Mouse (Mus musculus) layer of hippocampus, postnatal 14 days (tissue): ENCODE data around the gene Prpf40a. TPM values are rescaled to one million over a fixed set of nuclear protein-coding genes. Genes with fewer than 3 reads are reported as not detected.

Experiments used
- DNase-seq, 2 experiments: peaks; one replicate each; pipeline ENCODE4 v3.0.0; 2021 to 2022; ENCODE audit warnings: low spot score in 2 of 2, mixed read lengths in 1 of 2
- long read RNA-seq, 2 experiments: library from polyadenylated mRNA; stranded (forward); transcript quantifications; one replicate each; pipeline ENCODE4 v2.0.0; 2021
- total RNA-seq, 2 experiments: library from RNA; stranded (reverse); gene quantifications; 2 replicates each; pipeline ENCODE4 v1.2.3; 2021

Prpf40a gene
- total RNA-seq, result 10 to 100 TPM; 48.5 to 49.4 TPM
- long read RNA-seq, experiment 1, partial matches to known transcripts, result 3 of 4 reads
- long read RNA-seq, experiment 1, other reads (novel, unspliced or antisense), result 1 of 4 reads
- long read RNA-seq, experiment 2, partial matches to known transcripts, result 1 of 4 reads
- long read RNA-seq, experiment 2, other reads (novel, unspliced or antisense), result 3 of 4 reads

DNA sequence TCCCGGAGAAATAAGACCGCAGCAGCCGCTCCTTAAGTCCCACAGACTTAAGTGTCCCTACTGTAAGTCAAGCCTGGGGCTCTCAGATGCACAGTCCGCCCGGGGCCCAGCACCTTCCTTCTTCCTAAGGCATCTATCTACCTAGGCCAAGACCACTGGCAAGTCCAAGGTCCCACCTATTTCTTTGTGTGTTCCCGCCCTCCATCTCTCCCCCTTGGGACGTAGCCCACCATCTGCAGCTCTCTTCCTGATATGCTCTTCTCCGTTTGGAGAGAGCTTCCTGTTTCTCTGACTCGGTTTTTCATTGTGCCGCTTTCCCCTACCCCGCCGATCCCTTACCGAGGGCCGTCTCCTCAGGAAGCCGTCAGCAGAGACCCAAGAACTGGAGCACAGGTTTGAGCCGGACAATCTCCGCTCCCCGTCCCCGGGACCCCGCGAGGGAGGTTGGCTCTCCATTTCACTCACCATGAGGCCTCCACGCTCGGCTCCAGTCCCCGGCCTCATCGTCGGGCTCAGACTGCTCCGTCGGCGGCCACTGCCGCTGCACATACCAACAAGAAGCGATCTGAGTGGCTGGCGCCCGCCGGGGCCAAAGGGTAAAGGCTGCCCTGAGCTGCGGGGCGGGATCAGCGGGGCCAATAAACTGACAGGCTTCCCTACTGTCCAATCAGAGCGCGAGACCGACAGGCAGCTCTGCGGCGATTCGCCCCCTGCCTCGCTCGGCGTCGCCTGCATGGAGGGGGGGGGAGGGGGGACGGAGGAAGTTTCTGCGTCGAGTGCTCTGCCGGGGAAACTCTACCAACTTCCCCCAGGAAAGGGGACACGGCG is at the start of gene Prpf40a:
Prpf40a (minus strand) TSS at position 601 of the 828 bp plus-strand sequence.
- peak; percentile 99 for DNase-seq

DNA sequence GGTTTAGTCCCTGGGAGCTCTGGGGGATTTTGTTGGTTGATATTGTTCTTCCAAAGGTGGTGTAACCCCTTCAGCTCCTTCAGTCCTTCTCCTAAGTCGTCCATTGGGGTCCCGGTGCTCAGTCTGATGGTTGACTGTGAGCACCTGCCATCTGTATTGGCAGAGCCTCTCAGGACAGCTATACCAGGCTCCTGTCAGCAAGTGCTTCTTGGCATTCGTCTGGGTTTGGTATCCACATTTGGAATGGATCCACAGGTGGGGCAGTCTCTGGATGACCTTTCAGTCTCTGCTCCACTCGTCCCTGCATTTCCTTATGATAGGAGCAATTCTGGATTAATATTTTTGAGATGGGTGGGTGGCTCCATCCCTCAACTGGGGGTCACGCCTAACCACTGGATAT is 31.2 kb upstream of the Prpf40a start:
- DNase-seq, result no peak

DNA sequence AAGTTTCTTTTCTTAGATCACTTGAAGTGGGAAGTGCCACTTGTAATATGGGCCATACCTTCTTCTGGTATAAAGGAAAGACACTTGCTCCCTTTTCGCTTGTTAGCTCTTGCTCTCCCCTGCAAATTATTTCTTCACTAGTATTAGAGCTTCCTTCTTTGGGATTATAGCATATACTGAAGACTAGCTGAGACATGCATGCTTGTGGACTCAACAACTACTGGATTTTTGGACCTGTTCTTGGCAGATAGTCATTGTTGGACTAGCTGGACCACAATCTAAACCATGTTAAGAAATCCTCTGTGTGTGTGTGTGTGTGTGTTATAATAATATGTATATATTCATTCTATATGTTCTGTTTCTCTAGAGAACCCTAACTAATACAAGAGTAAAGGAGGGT is 22.4 kb upstream of the Prpf40a start:
- DNase-seq, result no peak

DNA sequence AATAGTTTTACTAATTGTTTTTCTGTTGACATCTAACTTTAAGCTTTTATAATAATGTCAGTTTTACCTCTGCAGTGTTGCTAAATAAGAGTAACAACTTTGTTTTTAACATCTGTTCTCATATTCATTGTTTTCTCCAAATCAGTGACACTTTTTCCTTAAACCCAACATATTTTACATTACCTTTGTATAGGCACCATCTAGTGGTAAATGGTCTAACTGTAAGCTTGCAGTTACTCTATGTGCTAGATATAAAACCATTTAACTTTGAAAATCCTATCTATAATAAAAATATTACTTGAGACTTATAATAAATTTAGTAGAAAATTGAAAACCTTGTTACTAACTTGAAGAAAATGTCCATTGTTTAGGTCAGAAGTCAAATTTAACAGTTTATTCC is 15.7 kb upstream of the Prpf40a start:
- DNase-seq, result no peak

DNA sequence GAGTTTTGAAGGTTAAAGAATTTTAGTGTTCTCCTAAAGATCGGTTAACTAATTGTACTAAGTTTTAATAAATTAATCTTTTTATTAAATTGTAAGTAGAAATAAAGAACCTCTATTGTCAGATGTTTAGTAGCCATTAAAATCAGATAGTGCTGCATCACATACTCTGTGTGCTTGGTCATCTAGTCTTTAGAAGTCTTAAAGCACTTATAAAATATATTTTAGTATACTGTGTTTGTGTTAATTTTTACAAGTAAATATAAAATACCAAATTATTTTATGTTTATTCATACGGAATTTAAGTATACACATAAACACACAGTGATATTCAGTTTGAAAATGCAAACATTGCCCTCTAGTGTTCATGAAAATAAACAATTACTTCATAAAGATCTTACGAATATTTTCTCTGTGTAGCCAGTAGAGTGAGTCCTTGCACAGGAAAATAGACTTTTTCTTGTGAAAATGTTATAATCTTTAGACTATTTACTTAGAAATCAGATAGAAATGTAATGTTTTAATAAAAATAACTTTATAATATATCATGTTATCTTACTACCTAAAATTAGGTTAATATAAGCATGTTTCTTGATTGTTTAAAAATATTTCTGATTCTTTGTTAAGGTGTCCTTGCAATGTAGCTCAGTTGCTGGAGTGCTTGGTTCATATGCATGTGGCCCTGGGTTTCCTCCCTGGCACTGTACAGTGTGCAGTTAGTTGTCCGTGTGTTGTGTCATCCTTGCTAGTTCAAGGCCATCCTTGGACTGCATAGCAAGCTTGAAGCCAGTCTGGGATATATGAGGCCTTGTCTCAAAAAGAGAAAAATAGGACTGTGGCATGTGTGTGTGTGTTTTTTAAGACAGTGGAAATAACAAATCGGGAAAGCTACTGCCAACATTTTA is 13.5 kb upstream of the Prpf40a start:
- DNase-seq, result peak in 1 of 2 experiments; percentile 36

DNA sequence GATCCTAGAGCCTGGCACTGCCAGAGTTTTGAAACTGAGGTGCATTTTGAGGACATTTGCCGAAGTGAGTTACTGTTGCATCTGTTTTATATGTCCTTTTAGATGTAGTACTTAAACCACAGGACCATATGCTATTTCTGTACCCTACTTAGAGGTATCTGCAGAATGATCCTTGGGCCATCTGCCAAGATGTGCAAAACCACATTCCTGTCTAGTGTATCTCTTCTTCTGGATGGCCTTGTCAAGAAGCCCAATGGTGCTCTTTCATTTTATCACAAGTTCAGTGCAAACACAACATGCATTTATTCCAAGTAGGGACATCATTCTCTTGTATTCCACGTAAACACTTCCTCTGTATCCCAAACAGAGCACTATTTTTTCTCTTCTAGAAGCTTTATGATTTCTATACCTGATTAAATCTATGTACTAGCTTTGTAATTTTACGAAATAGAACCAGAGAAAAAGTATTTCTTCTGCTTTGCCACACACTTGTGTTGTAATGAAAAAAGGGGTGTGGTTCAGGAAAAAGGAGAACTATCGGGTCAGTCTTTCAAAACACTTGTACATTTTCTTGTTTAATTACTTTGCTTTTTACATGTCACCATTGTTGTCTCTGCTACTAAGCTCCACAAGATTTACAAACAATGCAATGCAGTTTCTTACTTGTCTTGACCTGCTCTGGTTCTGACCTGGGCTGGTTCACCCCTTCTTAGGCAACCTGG is 9.2 kb upstream of the Prpf40a start:
- DNase-seq, result no peak

DNA sequence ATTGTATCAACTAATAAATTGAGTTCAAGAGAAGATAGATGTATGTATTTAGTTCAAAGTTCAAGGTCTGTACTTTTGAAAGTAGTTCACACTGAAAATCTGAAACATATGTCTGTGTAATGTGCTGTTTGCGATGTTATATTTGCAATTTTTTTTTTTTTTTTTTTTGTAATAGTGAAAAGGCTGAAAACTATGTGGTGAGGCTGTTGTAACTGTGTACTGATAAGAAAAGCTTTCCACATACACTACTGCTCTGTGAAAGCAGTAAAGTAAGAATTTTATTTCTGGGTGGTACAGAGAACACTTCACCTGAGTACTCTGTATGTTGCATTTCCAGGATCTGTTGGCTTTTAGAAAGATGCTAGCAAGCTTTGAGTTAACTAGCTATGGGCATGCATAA is 8.1 kb upstream of the Prpf40a start:
- DNase-seq, result no peak

DNA sequence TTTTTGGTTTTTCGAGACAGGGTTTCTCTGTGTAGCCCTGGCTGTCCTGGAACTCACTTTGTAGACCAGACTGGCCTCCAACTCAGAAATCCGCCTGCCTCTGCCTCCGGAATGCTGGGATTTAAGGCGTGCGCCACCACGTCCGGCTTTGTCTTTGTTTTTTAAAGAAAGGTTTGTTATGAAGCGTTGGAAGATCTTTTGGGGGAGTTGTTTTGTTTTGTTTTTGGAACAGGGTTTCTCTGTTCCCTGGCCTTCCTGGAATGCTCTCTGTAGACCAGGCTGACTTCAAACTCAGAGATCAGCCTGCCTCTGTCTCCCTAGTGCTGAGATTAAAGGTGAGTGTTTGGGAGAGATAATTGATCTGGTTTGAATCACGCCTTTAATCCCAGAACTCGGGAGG is 5.3 kb upstream of the Prpf40a start:
- DNase-seq, result no peak

DNA sequence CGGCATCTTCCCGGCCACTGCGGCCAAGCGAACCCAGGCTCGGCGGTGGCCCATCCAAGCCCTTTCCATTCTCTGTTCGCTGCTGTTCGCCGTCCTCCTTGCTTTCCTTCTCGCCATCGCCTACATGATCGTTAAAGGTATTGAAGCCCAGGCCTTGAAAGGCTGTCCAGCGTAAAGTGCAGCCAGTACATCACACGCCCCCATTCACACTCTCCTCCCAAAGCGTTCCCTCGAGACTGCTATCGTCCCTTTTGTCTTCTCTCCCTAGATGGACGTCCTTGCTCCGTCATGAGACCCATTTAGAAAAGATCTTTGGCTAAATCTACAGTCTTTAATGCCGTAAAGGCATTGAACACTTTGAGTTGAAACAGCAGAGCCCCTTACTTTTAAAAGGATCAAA is 1.3 kb upstream of the Prpf40a start:
- no peak for DNase-seq

DNA sequence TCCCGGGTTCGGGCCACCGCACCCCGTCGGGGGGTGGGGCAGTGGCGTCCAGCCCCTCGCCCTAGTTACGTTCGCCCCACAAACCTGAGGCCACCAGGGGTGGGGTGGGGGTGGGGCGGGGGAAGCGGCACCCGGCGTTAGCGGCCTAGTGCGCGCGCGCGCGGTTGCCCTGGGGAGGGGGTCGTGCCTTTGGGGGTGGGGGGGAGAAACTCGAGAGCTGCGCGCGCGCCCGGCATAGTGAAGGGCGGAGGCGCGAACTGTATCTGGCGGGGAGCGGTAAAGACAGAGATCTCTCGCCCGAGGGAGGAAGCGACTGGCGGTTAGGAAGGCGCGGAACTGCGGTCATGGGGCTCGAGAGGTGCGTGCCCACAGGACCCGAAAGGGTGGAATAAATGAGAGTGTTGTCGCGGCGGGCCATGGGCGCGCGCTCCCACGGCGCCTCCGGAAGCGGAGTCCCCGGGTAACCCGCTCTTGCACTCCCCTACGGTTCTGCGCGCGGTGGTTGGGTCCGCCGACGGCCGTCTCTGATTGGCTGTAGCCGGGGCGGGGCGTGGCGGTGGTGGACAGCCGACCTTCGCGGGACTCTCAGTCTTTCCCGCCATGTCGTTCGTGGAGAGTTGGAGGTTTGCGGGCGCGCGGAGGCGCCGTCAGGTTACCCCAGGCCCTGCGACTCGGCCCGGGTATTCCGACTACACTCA is 588 bp upstream of the Prpf40a start, which contains the start of gene Arl6ip6:
Arl6ip6 (plus strand) TSS at position 204 of the 698 bp plus-strand sequence.
- peak; percentile 98 to 99 for DNase-seq

DNA sequence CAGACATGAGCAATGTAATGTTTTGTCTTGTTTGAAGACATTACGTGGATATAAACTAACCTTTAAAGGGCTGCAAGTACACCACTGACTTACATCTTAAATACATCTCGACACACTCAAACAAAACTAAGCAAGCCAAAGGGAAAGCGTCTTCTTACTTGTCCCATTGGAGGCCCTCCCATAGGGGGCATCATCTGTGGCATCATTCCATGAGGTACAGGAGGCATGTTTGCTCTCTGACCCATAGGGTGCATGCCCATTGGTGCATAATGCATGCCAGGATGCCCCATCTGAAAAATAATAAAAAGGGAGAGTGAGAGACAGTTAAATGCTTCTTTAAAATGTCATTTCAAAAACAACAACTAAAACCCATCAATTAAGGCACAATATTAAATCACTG is 1.3 kb downstream of the Prpf40a start:
- peak in 1 of 2 experiments; percentile 12 for DNase-seq

DNA sequence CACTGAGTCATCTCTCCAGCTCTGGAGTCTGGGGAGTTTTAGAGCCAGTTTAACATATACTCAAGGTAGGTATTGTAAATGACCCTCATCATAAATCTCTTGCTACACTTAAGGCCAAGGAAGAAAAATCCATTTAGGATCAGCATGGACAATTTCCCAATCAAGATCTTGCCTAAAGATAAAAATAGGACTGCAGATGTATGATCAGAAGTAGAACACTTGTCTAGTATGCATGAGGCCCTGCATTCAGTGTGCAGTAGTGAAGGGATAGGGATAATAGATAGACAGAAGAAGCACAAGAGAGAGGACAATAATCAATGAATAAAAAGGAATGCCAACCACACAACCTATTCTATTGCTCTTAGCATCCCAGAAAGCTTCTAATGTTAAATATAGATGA is 11.2 kb downstream of the Prpf40a start:
- DNase-seq, result no peak

DNA sequence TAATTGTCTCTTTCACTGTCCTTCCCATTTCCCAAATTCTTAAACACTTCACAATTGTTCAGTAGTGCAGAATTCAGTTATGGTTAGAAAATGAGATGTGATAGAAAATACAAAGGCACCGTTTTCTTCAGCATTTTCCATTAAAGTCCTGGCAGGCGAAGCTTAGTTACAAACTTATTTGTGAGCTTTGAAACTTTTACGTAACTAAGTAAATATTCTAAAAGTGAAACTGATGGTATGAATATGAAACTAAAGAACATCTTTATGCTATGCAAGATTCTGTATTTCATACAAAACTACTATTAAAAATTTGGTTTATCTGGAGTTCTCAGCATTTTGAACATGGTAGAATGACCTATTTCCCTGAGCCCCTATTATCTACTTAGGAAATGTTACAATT is 12.1 kb downstream of the Prpf40a start:
- DNase-seq, result no peak

DNA sequence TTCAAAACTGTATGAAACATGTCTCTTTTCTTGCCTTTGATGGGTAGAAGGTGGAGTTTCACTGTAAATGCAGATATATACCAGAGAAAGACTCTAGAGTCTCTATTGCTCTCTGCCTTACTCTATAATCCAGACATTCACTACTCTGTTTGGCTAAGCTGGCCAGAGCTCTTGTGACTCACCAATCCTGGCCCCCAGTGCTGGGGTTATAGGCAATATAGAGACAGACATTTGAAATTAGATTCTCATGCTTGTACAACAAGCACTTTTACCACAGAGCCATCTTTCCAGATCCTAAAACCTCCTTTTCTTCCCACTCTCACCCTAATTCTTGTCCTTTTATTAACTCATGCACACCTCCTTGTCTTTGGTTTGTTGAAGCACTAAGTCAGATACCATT is 17.1 kb downstream of the Prpf40a start:
- no peak for DNase-seq

DNA sequence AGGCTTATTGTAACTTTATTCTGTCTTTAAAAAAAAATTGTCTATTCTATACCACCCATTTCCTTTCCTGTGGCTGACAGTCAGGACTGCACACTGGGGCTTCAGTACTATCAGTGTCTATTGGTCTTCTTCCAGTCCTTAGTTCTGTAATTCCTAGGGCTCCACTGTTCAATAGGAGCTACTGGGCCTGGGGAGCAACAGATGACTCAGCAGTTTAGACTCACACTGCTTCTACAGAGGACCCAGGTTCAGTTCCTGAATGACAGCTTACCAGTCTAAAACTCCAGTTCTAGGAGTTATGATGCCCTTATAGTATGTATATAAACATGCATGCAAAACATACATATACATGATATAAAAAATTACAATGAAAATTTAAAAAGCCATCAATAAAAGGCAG is 44.2 kb downstream of the Prpf40a start:
- no peak for DNase-seq

DNA sequence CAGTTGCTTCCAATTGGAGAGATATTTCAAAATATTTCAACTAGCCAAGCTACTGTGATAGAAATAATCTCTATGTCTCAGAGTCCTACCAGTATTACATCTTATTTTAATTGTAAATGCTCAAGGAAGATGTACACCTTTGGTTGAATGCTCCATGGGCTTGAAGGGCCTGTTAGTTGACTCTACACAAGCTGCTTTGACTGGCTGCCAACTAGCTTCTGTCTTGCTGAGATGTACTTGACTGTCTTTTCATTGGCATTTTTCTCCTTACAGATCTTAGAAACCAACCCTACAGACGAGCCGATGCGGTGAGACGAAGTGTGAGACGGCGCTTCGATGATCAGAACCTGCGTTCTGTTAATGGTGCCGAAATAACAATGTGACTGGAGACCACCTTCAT is 59.5 kb downstream of the Prpf40a start:
- DNase-seq, result no peak

DNA sequence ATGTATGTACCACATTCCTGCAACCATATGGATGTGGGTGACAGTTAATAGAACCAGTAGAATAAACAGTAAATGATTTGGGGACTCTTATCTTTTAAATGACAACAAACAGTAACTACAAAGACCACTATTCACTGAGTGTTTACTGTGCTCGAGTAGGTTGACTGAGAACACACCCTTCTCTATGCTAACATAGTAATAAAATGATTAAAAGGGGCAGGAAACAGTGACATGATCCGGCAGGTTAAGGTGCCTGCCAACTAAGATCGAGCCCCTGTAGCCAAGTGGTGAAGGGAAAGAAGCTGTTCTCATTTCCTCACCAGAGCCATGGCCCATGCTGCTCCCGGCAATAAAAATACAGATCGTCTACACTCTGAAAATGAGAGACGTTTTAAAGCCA is 62.0 kb downstream of the Prpf40a start:
- no peak for DNase-seq

DNA sequence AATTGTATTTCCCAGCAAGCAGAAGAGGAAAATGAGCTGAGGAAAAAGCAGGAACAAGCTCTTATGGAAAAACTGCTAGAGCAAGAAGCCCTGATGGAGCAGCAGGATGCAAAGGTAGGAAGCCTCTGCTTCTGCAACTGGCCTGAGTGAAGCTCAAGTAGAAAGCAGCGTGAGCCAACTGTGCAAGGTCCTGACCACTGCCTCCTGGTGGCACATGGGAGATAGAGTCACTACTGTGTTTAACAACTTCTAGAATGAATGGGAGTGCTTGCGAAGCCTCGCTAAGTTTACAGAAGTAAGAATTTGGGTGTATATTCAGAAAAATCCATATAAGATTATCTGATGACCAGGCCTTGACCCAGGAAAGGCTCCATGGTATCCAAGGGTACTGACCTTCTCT is 65.1 kb downstream of the Prpf40a start:
- DNase-seq, result no peak

DNA sequence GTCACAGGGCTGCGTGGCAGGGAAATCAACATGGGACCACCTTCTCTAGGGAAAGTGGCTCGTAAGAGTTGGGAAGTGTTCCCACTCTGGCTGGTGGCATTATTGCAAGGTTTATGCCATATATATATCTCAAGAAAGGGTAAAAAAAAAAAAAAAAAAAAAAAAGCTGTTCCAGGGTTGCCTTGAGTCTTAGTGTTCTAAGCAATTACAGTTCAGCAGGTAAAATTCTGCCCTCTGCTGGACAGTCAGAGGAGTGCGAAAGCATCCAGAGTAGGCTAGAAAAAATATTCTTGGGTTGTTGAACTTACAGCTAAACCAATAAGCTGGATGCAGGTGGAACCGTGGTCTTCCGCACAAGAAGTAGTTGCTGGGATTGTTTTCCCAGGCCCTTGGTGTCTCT is 69.3 kb downstream of the Prpf40a start:
- DNase-seq, result peak; percentile 48 to 50

DNA sequence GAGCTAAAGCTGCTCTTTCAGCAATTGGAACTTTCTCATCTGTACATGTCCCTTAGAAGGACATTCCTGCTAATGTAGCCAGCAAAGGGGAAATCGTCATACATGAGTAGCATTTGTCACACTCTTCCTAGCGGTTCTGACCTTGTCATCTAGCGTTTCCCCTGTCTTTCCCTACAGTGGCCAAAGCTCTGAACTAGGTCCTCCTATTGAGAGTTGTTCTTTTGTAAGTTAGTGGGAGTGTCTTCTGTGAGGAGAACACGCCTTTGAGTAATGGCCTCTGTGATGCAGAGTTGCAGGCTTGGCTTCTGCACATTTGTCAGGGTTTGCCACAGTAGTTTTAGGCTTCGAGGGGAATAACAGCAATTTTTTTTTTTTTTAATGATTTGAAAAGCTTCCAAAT is 82.5 kb downstream of the Prpf40a start:
- no peak for DNase-seq

DNA sequence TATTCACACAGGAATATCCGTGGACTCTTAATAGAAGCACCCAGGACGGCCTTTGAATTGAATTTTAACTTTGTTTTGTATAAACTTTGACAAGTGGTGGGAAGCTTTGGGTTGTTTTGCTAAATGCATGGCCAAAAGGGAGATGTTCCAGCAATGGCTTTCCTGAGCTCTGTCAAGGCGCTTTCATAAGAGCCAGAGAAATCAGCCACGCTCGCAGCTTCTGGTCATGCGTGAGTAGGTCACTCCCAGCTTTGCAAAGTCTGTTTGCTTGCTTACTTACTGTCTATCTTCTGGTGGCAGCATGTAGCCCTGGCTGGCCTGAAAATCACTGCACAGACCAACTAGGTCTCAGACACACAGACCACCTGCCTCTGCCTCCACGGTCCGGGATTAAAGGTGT is 84.6 kb downstream of the Prpf40a start:
- no peak for DNase-seq
